Mouse (Mus musculus): ENCODE measurements at regions not wholly inside any gene's neighbourhood (a gene's known extent, or its start where the extent isn't known, plus 50 kb on each side); places are given as distances from the start of the nearest gene placed in this dataset.

GRCm38 (mm10) chr10:97030996-97031395 lies 414.2 kb downstream of the Btg1 start:
- in situ Hi-C loops (cut with MboI, MseI): no loop called here

DNA sequence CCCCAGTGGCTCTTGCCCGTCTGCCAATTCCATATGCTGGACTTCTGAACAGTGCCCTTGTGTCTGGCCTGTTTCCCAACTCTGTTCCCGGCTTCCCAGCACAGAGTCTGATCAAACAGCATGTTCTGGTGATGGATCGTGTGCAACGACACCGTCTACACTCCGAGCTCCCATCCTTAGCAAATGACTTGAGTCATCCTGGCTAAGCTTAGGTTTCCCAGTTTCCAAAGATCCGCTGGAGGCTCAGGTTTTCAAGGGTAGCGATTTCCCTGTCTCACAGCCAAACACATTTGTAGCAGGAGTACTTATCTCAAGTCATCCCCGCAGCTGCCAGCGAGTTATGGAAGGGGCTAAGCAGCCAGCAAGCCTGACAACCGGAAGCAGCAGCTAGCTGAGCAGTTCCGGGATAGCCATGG lies 418.6 kb downstream of the Btg1 start:
- in situ Hi-C loops (cut with MboI, MseI): no loop called here

- in situ Hi-C loops (cut with MboI, MseI): no loop called here
These were observed 421.2 kb downstream of the Btg1 start for GRCm38 (mm10) chr10:97038025-97038424.

- in situ Hi-C loops (cut with MboI, MseI): no loop called here
These were observed 430.8 kb downstream of the Btg1 start for GRCm38 (mm10) chr10:97047566-97047965.

GRCm38 (mm10) chr10:97047996-97048395 lies 431.2 kb downstream of the Btg1 start:
- in situ Hi-C loops (cut with MboI, MseI): no loop called here

- in situ Hi-C loops (cut with MboI, MseI): no loop called here
These were observed 424.9 kb upstream of the Dcn start for GRCm38 (mm10) chr10:97054472-97054871.

DNA sequence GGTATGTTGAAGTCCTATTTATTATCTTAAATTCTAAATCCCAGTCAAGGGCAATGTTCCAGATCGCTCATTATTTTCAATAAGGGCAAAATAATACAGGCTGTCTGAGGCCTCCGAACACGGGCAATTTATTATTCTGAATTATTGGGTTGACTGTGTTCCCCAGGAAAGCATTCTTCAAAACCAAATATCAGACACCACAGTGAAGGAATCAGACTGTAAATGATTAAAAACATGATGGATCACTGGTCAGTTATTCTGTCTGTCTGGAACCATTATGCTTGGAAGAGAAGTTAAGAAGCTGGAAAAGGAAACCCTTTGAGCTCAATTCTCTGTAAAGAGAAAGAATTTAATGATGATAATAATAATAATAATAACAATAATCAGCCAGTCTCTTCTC lies 417.4 kb upstream of the Dcn start:
- in situ Hi-C loops (cut with MboI, MseI): no loop called here

GRCm38 (mm10) chr10:97064546-97064945 lies 414.9 kb upstream of the Dcn start:
- in situ Hi-C loops (cut with MboI, MseI): no loop called here

DNA sequence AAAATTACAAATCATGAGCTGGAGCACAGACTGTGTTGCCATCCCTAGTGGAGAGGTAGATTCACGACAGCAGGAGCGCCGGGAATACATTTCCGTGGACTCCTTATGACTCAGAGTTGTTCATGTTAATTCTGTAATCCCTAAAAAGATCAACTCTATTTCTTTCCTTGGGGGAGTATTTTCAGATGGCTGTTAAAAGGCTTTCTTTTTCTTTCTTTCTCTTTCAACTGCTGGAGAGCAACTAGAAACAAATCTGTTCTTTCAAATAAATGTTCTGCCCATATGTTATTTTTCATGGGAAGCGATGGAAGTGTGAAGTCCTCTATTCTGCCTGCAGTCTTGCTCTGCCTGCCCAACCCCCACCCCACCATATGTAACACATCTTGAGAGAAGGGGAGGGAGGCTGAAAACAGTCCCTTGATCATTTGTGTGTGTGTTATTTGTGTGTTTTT lies 401.4 kb upstream of the Dcn start:
- in situ Hi-C loops (cut with MboI, MseI): no loop called here

GRCm38 (mm10) chr10:97079575-97079974 lies 399.8 kb upstream of the Dcn start:
- in situ Hi-C loops (cut with MboI, MseI): no loop called here

- in situ Hi-C loops (cut with MboI, MseI): no loop called here
These were observed 392.1 kb upstream of the Dcn start for GRCm38 (mm10) chr10:97087286-97087685.

DNA sequence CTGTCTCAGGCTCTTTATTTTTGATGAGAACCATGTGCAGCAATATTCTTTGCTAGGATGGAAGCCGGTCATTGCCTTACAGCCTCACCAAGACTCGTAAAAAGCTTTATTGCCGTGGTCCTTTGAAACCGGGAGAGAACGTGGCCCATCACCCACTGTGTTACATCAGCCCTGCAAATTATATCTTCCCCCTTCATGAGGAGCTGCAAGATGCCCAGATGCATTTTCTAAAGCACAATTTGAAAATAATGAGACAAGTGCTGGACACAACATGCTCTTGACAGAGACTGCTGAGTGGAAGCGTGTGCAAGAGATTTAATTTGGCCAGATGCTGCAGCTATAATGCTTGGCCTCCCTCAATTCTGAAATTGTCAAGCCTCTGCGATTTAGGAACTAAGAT lies 389.2 kb upstream of the Dcn start:
- in situ Hi-C loops (cut with MboI, MseI): no loop called here

- in situ Hi-C loops (cut with MboI, MseI): no loop called here
These were observed 385.5 kb upstream of the Dcn start for GRCm38 (mm10) chr10:97093886-97094285.

- in situ Hi-C loops (cut with MboI, MseI): no loop called here
These were observed 364.9 kb upstream of the Dcn start for GRCm38 (mm10) chr10:97114501-97114900.

- in situ Hi-C loops (cut with MboI, MseI): no loop called here
These were observed 356.7 kb upstream of the Dcn start for GRCm38 (mm10) chr10:97122693-97123092.

DNA sequence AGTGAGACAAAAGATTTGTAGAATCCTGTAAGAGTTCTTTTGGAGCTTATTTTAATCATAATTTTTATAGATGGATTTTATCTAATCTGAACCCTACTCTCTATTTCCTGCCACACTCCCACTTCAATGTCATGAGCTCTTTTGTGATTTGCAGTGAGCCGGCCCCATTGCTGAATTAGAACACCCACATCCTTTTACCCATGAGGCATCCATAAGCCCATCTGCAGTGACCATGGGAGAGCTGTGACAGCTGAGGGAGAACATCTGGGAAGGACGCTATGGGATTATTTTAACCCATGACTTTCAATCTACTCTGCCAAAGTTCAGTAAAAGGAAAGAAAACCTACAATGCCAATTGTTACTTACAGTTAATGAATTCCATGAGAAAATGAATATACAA lies 337.8 kb upstream of the Dcn start:
- in situ Hi-C loops (cut with MboI, MseI): no loop called here

GRCm38 (mm10) chr10:97158561-97159395 lies 320.6 kb upstream of the Dcn start:
- in situ Hi-C loops (cut with MboI, MseI): no loop called here

DNA sequence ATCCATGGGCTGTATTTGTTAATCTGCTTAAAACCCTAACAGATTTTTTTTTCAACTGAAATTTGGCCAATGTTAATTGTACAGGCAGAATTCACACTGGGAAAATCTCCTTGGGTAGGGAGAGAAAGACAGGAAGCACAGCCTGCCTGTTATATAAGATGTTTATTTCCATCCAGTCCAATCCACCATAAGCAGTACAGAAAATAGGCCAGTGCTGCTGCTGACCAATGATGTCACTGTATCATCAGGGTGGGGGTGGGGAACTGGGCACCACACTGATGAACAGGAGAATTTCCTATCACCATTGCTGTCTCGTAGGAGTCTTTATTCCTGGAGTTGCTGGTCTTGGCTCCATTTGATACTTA lies 320.0 kb upstream of the Dcn start:
- in situ Hi-C loops (cut with MboI, MseI): no loop called here

- in situ Hi-C loops (cut with MboI, MseI): loop anchor here in 1 of 2 experiments (5.0 kb wide), 1 partner anchor 47 kb away; no protein-coding TSS in a partner anchor
These were observed 319.4 kb upstream of the Dcn start for GRCm38 (mm10) chr10:97159831-97160575.

- in situ Hi-C loops (cut with MboI, MseI): loop anchor here in 1 of 2 experiments (5.0 kb wide), 1 partner anchor 46 kb away; no protein-coding TSS in a partner anchor
These were observed 318.5 kb upstream of the Dcn start for GRCm38 (mm10) chr10:97160892-97161291.

DNA sequence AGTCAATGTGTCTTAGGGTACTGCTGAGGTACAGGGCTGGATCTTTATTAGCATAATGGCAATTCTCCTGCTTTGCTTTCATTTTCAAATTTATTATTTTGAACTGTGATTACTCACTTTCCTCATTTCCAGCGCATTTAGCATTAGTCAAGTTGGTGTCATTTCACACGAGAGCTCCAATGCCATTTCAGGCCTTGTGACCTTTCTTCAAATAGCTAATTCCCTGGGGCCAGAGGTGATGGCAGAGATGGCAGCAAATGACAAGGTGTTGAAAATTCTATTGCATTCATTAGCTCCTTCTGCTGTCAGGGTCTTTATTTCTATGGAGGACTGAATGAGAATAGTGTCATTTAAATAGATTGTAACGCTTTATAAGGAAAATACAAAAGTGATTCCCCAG lies 300.9 kb upstream of the Dcn start:
- in situ Hi-C loops (cut with MboI, MseI): no loop called here

DNA sequence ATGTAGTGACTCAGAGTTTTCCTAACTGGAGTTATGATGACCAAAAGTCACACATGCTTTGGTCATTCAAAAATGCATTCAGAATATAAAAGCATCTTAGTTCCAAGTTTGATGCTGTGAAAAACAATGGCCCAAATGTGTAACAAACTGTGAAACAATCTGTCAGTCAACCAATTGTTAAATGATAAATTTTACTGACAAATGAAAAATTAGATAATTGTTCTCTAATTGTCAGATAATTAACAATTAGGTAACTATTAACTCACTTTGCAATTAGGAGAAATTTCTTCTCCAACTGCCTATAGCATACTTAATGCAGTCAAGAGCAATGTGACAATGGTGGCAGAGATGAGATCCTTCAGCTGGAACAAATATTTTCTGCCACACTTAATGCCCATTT lies 289.7 kb upstream of the Dcn start:
- in situ Hi-C loops (cut with MboI, MseI): no loop called here

DNA sequence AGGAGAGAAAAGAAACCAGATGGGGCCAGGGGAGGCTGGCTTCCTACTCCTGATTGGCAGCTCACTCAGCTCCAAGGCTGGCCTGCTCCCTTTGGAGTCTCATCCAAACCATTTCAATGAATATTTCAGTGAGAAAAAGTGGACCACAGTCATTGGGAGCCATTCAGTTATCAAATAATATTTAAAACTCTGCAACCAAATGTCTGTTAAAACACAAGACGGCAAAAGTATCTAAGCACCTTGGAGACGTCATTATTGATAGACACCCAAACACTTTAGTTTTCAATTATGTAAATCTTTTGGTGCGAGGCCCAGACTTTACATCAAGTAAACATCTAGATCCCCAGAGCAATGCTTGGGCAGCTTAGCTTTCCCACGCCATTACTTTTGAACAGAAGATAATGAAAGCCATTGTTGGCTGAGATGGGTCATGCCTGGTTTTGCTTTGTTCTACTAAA lies 268.1 kb upstream of the Dcn start:
- in situ Hi-C loops (cut with MboI, MseI): no loop called here
